Mouse (Mus musculus) CH12.LX (cell line): ENCODE results near the gene Fam222a. TPM values are rescaled to one million over a fixed set of nuclear protein-coding genes. Genes with fewer than 3 reads are reported as not detected.

ENCODE experiments used
- DNase-seq: peaks from one replicate; pipeline ENCODE4 v3.0.0-alpha.2; 2013; ENCODE audit errors: extremely low read depth
- H3K27ac ChIP-seq: 2 replicates; pipeline ENCODE4 v1.5.1; 2012; ENCODE audit warnings: low read depth, mild to moderate bottlenecking, control low read depth, moderate library complexity; ENCODE audit not compliant: insufficient read depth
- H3K27me3 ChIP-seq: replicated peaks from 2 replicates; pipeline ENCODE3; 2012; ENCODE audit warnings: inconsistent platforms
- H3K36me3 ChIP-seq, 2 experiments: replicated peaks in 1 of 2; 2 replicates each; pipeline versions ENCODE3 to v1.6.1; 2012; ENCODE audit warnings: inconsistent platforms in 1 of 2, low read length in 1 of 2, mild to moderate bottlenecking in 1 of 2, mixed read lengths in 1 of 2, moderate library complexity in 1 of 2; ENCODE audit not compliant: control insufficient read depth in 1 of 2, insufficient read depth in 1 of 2
- H3K4me1 ChIP-seq, 2 experiments: 2 replicates each; pipeline ENCODE4 v1.6.1; 2012; ENCODE audit warnings: inconsistent platforms in 1 of 2, moderate library complexity in 1 of 2; ENCODE audit not compliant: insufficient read depth in 2 of 2, control insufficient read depth in 1 of 2
- H3K4me2 ChIP-seq: 2 replicates; pipeline ENCODE4 v1.6.1; 2012; ENCODE audit warnings: low read depth, mild to moderate bottlenecking, control low read depth; ENCODE audit not compliant: poor library complexity, insufficient read depth, severe bottlenecking
- H3K4me3 ChIP-seq, 3 experiments: fragments of 150-350 bp in 1 of 3; sonication (generic) in 1 of 3; replicated peaks in 1 of 3; 2 replicates each; pipeline versions ENCODE3 to v1.5.1; 2011 to 2012; ENCODE audit warnings: low read depth in 2 of 3, low read length in 2 of 3, mild to moderate bottlenecking in 2 of 3, moderate library complexity in 2 of 3, control low read depth in 1 of 3, improper control_type of control experiment in 1 of 3, inconsistent platforms in 1 of 3, mixed read lengths in 1 of 3; ENCODE audit not compliant: poor library complexity in 1 of 3
- H3K79me2 ChIP-seq: replicated peaks from 2 replicates; pipeline ENCODE4 v1.6.1; 2012; ENCODE audit warnings: mild to moderate bottlenecking, moderate library complexity; ENCODE audit not compliant: control insufficient read depth, poor library complexity, insufficient read depth, severe bottlenecking; ENCODE audit errors: extremely low read depth
- H3K9ac ChIP-seq: 2 replicates; pipeline ENCODE4 v1.6.1; 2012; ENCODE audit warnings: low read depth, mild to moderate bottlenecking, control low read depth, moderate library complexity; ENCODE audit not compliant: insufficient read depth
- H3K9me3 ChIP-seq: replicated peaks from 2 replicates; pipeline ENCODE3; 2012; ENCODE audit warnings: low read length, inconsistent platforms, mixed read lengths
- CHD1 ChIP-seq: IDR thresholded peaks from 2 replicates; pipeline ENCODE4 v1.6.1; 2012; ENCODE audit warnings: low read depth, low read length, improper control_type of control experiment, inconsistent platforms
- CHD2 ChIP-seq: IDR thresholded peaks from 2 replicates; pipeline ENCODE4 v1.6.1; 2011; ENCODE audit warnings: low read length, improper control_type of control experiment
- ELF1 ChIP-seq: IDR thresholded peaks from 2 replicates; pipeline ENCODE4 v1.6.1; 2014; ENCODE audit warnings: low read depth, mild to moderate bottlenecking, inconsistent platforms, low read length, improper control_type of control experiment
- GABPA ChIP-seq: IDR thresholded peaks from 2 replicates; pipeline ENCODE4 v1.6.1; 2012; ENCODE audit warnings: low read depth, low read length, improper control_type of control experiment, inconsistent platforms; ENCODE audit not compliant: insufficient replicate concordance
- HCFC1 ChIP-seq: IDR thresholded peaks from 2 replicates; pipeline ENCODE4 v1.6.1; 2012; ENCODE audit warnings: low read depth, mild to moderate bottlenecking, inconsistent platforms, low read length, improper control_type of control experiment
- JUN ChIP-seq: IDR thresholded peaks from 2 replicates; pipeline ENCODE4 v1.6.1; 2011; ENCODE audit warnings: low read depth, mild to moderate bottlenecking, low read length, improper control_type of control experiment, moderate library complexity; ENCODE audit not compliant: insufficient read depth
- JUND ChIP-seq: conservative IDR thresholded peaks from 2 replicates; pipeline ENCODE4 v1.6.1; 2011; ENCODE audit warnings: low read depth, low read length, improper control_type of control experiment
- KAT2A ChIP-seq: IDR thresholded peaks from 2 replicates; pipeline ENCODE4 v1.6.1; 2012; ENCODE audit warnings: low read length, improper control_type of control experiment, inconsistent platforms; ENCODE audit not compliant: insufficient replicate concordance
- MAFK ChIP-seq: IDR thresholded peaks from 2 replicates; pipeline ENCODE4 v1.6.1; 2011; ENCODE audit warnings: low read length, improper control_type of control experiment; ENCODE audit not compliant: insufficient replicate concordance
- MXI1 ChIP-seq: IDR thresholded peaks from 2 replicates; pipeline ENCODE4 v1.6.1; 2011; ENCODE audit warnings: mild to moderate bottlenecking, low read depth, low read length, improper control_type of control experiment
- MYC ChIP-seq: IDR thresholded peaks from 2 replicates; pipeline ENCODE4 v1.6.1; 2011; ENCODE audit warnings: low read depth, mild to moderate bottlenecking, improper control_type of control experiment, low read length
- NELFE ChIP-seq: IDR thresholded peaks from 2 replicates; pipeline ENCODE4 v1.6.1; 2011; ENCODE audit warnings: low read depth, low read length, improper control_type of control experiment
- PAX5 ChIP-seq: IDR thresholded peaks from 2 replicates; pipeline ENCODE4 v1.6.1; 2012; ENCODE audit warnings: low read length, inconsistent platforms, mixed read lengths
- POLR2A ChIP-seq: IDR thresholded peaks from 2 replicates; pipeline ENCODE4 v1.6.1; 2011; ENCODE audit warnings: low read depth, mild to moderate bottlenecking, improper control_type of control experiment, low read length
- POLR2AphosphoS2 ChIP-seq: IDR thresholded peaks from 2 replicates; pipeline ENCODE4 v1.6.1; 2011; ENCODE audit warnings: low read depth, low read length, improper control_type of control experiment
- RCOR1 ChIP-seq: conservative IDR thresholded peaks from 2 replicates; pipeline ENCODE4 v1.6.1; 2012; ENCODE audit warnings: low read depth, mild to moderate bottlenecking, inconsistent platforms, low read length, improper control_type of control experiment
- SMC3 ChIP-seq: IDR thresholded peaks from 2 replicates; pipeline ENCODE4 v1.6.1; 2011; ENCODE audit warnings: low read depth, low read length, improper control_type of control experiment
- TCF12 ChIP-seq: IDR thresholded peaks from 2 replicates; pipeline ENCODE4 v1.6.1; 2014; ENCODE audit warnings: low read depth, mild to moderate bottlenecking, inconsistent platforms, low read length, improper control_type of control experiment
- USF1 ChIP-seq: IDR thresholded peaks from 2 replicates; pipeline ENCODE4 v1.6.1; 2014; ENCODE audit warnings: low read depth, mild to moderate bottlenecking, inconsistent platforms, low read length, improper control_type of control experiment
- USF2 ChIP-seq: conservative IDR thresholded peaks from 2 replicates; pipeline ENCODE4 v1.6.1; 2011; ENCODE audit warnings: low read depth, low read length, improper control_type of control experiment
- ZMIZ1 ChIP-seq: IDR thresholded peaks from 2 replicates; pipeline ENCODE4 v1.6.1; 2012; ENCODE audit warnings: low read depth, mild to moderate bottlenecking, inconsistent platforms, low read length, improper control_type of control experiment
- ZNF384 ChIP-seq: IDR thresholded peaks from 2 replicates; pipeline ENCODE4 v1.6.1; 2012; ENCODE audit warnings: low read depth, low read length, improper control_type of control experiment, inconsistent platforms
- dilution Hi-C: fragments of 300-500 bp; cut with MboI; formaldehyde crosslinking; loops from 2 replicates; pipeline ENCODE4 v1.14.3; 2020; ENCODE audit warnings: low sequenced_read_pairs; ENCODE audit not compliant: extremely low pct_unique_long_range_greater_than_20kb, extremely low pct_ligation_motif_present
- in situ Hi-C: fragments of 300-500 bp; cut with MboI; formaldehyde crosslinking; loops from 3 replicates; pipeline ENCODE4 v1.14.3; 2019; ENCODE audit warnings: low sequenced_read_pairs, low pct_ligation_motif_present, low pct_unique_long_range_greater_than_20kb, mixed read lengths
- polyA plus RNA-seq: library from polyadenylated mRNA; unstranded; fragments of >175 nt; gene quantifications from 2 replicates; pipeline ENCODE4 v1.2.1, GENCODE M21; 2012; ENCODE audit warnings: low read depth; ENCODE audit not compliant: insufficient read length
- total RNA-seq, 2 experiments: library from RNA; depleted of rRNA; stranded (reverse); fragments of 300-350 nt in 1 of 2; fragments of >200 nt in 1 of 2; gene quantifications; 2 replicates each; pipeline ENCODE4 v1.2.3; 2012 to 2014

Gene Fam222a
- total and polyA plus RNA-seq, 3 experiments = 0.13 TPM; not detected in 2

GRCm38 (mm10) chr5:114597222-114597621 is 29.4 kb downstream of the Fam222a start:
- H3K9me3 ChIP-seq = no peaks in the 10 kb centered on the region
- no peaks in the 10 kb centered on the region for H3K79me2 ChIP-seq
- H3K4me1 ChIP-seq = peaks cover 24 to 51% of the 10 kb centered on the region in 2 experiments
- H3K27me3 ChIP-seq = peaks cover 7% of the 10 kb centered on the region
- peak; percentile 40 for DNase-seq
- H3K4me2 ChIP-seq = peak overlapping the region; percentile 13; the same call in 1 of the 2 replicates
- H3K4me3 ChIP-seq = peak overlapping the region in 1 of 3 experiments; percentile 47
- no peak overlapping the region for H3K9ac ChIP-seq
- dilution Hi-C loops (no loop called here), in situ Hi-C loops (no loop called here)
- no peaks in the 10 kb centered on the region for H3K36me3 ChIP-seq
- H3K27ac ChIP-seq = no peak overlapping the region
- TF ChIP-seq RCOR1 (no peak), CHD1 (no peak), SMC3 (no peak), KAT2A (no peak), PAX5 (no peak), ZNF384 (no peak), ZMIZ1 (no peak), NELFE (no peak), USF2 (no peak), HCFC1 (no peak), JUND (no peak), JUN (no peak), USF1 (no peak), MAFK (no peak), TCF12 (no peak), ELF1 (no peak), POLR2AphosphoS2 (no peak)

DNA sequence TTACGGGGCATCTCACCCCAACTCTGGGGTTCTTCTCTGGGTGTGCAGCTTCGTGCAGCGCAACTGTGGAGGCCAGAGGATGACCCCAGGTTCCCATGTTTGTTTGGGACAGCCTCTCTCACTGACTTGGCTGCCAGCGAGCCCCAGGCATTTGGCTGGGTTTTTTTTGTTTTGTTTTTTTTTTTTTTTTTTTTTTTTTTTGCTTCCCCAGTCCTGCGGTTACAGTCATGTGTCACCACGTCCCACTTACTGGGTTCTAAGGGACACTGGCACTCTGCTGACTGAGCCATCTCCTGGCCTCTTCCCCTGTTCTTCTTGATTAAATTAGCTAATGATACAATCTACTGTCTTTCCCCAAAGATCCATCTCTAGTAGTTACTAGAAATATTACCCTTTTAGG is 29.8 kb downstream of the Fam222a start:
- dilution Hi-C loops = no loop called here
- peaks cover 7% of the 10 kb centered on the region for H3K27me3 ChIP-seq
- H3K4me1 ChIP-seq = peaks cover 21 to 47% of the 10 kb centered on the region in 2 experiments
- no peak for TF ChIP-seq MXI1
- TF ChIP-seq CHD2 = no peak
- no peak for TF ChIP-seq TCF12
- no peak for TF ChIP-seq POLR2A
- no peak for TF ChIP-seq MYC
- TF ChIP-seq JUN = no peak
- peak; percentile 91 for TF ChIP-seq ZNF384
- no peak for TF ChIP-seq HCFC1
- no peak for TF ChIP-seq GABPA
- no peak overlapping the region for H3K9ac ChIP-seq
- H3K4me2 ChIP-seq = no peak overlapping the region
- in situ Hi-C loops = no loop called here
- no peak overlapping the region for H3K27ac ChIP-seq
- H3K36me3 ChIP-seq = no peaks in the 10 kb centered on the region
- no peaks in the 10 kb centered on the region for H3K9me3 ChIP-seq
- H3K79me2 ChIP-seq = no peaks in the 10 kb centered on the region
- H3K4me3 ChIP-seq = peak overlapping the region in 1 of 3 experiments; percentile 47
- DNase-seq = no peak
